ENCODE assay signal across 15 mouse cellular contexts in genomic region chr10:70077452-70077851, GRCm38 (mm10). TPM values are rescaled to one million over a fixed set of nuclear protein-coding genes. Genes with fewer than 3 reads are reported as not detected.
DNase-seq lines count a peak whose midpoint lies in the region; ATAC-seq and TF ChIP-seq lines count a peak whose summit lies in the region.
"Had no signal": no experiment of that assay in that cellular context is flagged by ENCODE, and none has a peak within 500 bp of the region (broad histone marks: within the 10 kb centered on the region; RNA-seq: fewer than 3 reads in every experiment).

No protein-coding gene starts in this region.

- no peak overlapping the region for H3K4me2 ChIP-seq in forebrain, embryonic 14.5 days (ENCODE audit: low read length)
- no peak overlapping the region for H3K4me2 ChIP-seq in forebrain, embryonic 11.5 days (ENCODE audit: low read depth, low read length, severe bottlenecking)
- no peak overlapping the region for H3K4me2 ChIP-seq in forebrain, postnatal 0 days (ENCODE audit: low read depth)
- no peak overlapping the region for H3K4me2 ChIP-seq in midbrain, embryonic 16.5 days (ENCODE audit: low read length)
- H3K4me2 ChIP-seq: embryonic facial prominence, embryonic 13.5 days had no signal

- no peaks in the 10 kb centered on the region for H3K36me3 ChIP-seq in forebrain, embryonic 14.5 days (ENCODE audit: control insufficient read depth, insufficient read depth, low read length)
- H3K36me3 ChIP-seq in forebrain, embryonic 11.5 days (ENCODE audit: control insufficient read depth, insufficient read depth, low read length) = no peaks in the 10 kb centered on the region
- H3K36me3 ChIP-seq in forebrain, postnatal 0 days (ENCODE audit: insufficient read depth) = no peaks in the 10 kb centered on the region
- H3K36me3 ChIP-seq in midbrain, embryonic 16.5 days (ENCODE audit: control insufficient read depth, insufficient read depth, low read length) = no peaks in the 10 kb centered on the region
- H3K36me3 ChIP-seq: embryonic facial prominence, embryonic 13.5 days had no signal

- H3K27ac ChIP-seq in forebrain, embryonic 14.5 days (ENCODE audit: low read depth, low read length) = 0 out of 2 replicates have a peak overlapping the region, but pooled peaks have one; percentile 2
- H3K27ac ChIP-seq in forebrain, embryonic 11.5 days (ENCODE audit: low read depth, low read length) = no peak overlapping the region
- H3K27ac ChIP-seq in forebrain, postnatal 0 days (ENCODE audit: low read depth, low read length) = peak overlapping the region; percentile 62
- peak overlapping the region; percentile 60 for H3K27ac ChIP-seq in midbrain, embryonic 16.5 days (ENCODE audit: low read length)
- H3K27ac ChIP-seq: embryonic facial prominence, embryonic 13.5 days had no signal

- peak; percentile 80 for DNase-seq in forebrain, embryonic 14.5 days (ENCODE audit: low spot score)
- no peak for DNase-seq in forebrain, embryonic 11.5 days (ENCODE audit: low spot score)
- peak; percentile 31 for DNase-seq in left cerebral cortex, adult 11 months (ENCODE audit: low spot score)
- no peak for DNase-seq in left cerebral cortex, postnatal 10 days (ENCODE audit: extremely low spot score in 1 of 2, low spot score in 2 of 2)
- peak; percentile 65 for DNase-seq in forebrain, postnatal 0 days
- no peak for DNase-seq in spleen, adult 12 weeks (ENCODE audit: low spot score)
- no peak for DNase-seq in lung, postnatal 14 days
- DNase-seq: adrenal gland, postnatal 10 days; cerebellum, postnatal 25 days; layer of hippocampus, postnatal 36 days; liver; lung, adult 2 months; thymus, adult 2 months had no signal

- no peaks in the 10 kb centered on the region for H3K9me3 ChIP-seq in forebrain, embryonic 14.5 days (replicated peaks; ENCODE audit: control insufficient read depth, low read length)
- H3K9me3 ChIP-seq in forebrain, embryonic 11.5 days (ENCODE audit: control insufficient read depth, low read length) = no peaks in the 10 kb centered on the region
- H3K9me3 ChIP-seq in forebrain, postnatal 0 days (ENCODE audit: low read length) = no peaks in the 10 kb centered on the region
- H3K9me3 ChIP-seq in midbrain, embryonic 16.5 days (replicated peaks; ENCODE audit: control insufficient read depth, low read length, poor library complexity, severe bottlenecking) = no peaks in the 10 kb centered on the region
- H3K9me3 ChIP-seq: embryonic facial prominence, embryonic 13.5 days had no signal

- whole genome bisulfite sequencing in forebrain, embryonic 14.5 days = 60% methylated on average over 4 of the region's 4 CpGs
- WGBS in forebrain, embryonic 11.5 days = 76% methylated on average over 4 of the region's 4 CpGs
- 37% methylated on average over 4 of the region's 4 CpGs for WGBS in forebrain, postnatal 0 days
- WGBS in midbrain, embryonic 16.5 days = 35% methylated on average over 4 of the region's 4 CpGs

- H3K4me1 ChIP-seq in forebrain, embryonic 14.5 days (ENCODE audit: control insufficient read depth, insufficient read depth, low read length) = no peaks in the 10 kb centered on the region
- H3K4me1 ChIP-seq in forebrain, embryonic 11.5 days (replicated peaks; ENCODE audit: control insufficient read depth, insufficient read depth, low read length) = no peaks in the 10 kb centered on the region
- peaks cover 7% of the 10 kb centered on the region; the same call in 1 of the 2 replicates for H3K4me1 ChIP-seq in forebrain, postnatal 0 days (ENCODE audit: insufficient read depth)
- peaks cover 8% of the 10 kb centered on the region; the same call in 1 of the 2 replicates for H3K4me1 ChIP-seq in midbrain, embryonic 16.5 days (ENCODE audit: control insufficient read depth, insufficient read depth, low read length)
- H3K4me1 ChIP-seq: embryonic facial prominence, embryonic 13.5 days had no signal

- no peaks in the 10 kb centered on the region for H3K27me3 ChIP-seq in forebrain, embryonic 14.5 days (replicated peaks; ENCODE audit: control insufficient read depth, insufficient read depth, low read length)
- H3K27me3 ChIP-seq in forebrain, embryonic 11.5 days (ENCODE audit: control insufficient read depth, insufficient read depth, low read length) = no peaks in the 10 kb centered on the region
- no peaks in the 10 kb centered on the region for H3K27me3 ChIP-seq in forebrain, postnatal 0 days (ENCODE audit: insufficient read depth, low read length)
- H3K27me3 ChIP-seq in midbrain, embryonic 16.5 days (ENCODE audit: control insufficient read depth, insufficient read depth, low read depth, low read length) = no peaks in the 10 kb centered on the region
- H3K27me3 ChIP-seq: embryonic facial prominence, embryonic 13.5 days had no signal

- TF ChIP-seq CTCF in forebrain, postnatal 0 days (IDR thresholded peaks at IDR 0.05; ENCODE audit: low read depth) = no peak

- peak; percentile 50; the same call in 1 of the 2 replicates for ATAC-seq in forebrain, embryonic 14.5 days
- no peak for ATAC-seq in forebrain, embryonic 11.5 days (replicated peaks; ENCODE audit: low FRiP score)
- peak; percentile 86 for ATAC-seq in forebrain, postnatal 0 days
- peak; percentile 90 for ATAC-seq in midbrain, embryonic 16.5 days

- no peak overlapping the region for H3K9ac ChIP-seq in forebrain, embryonic 14.5 days (ENCODE audit: low read length)
- no peak overlapping the region for H3K9ac ChIP-seq in forebrain, embryonic 11.5 days (ENCODE audit: low read length)
- H3K9ac ChIP-seq in forebrain, postnatal 0 days = no peak overlapping the region
- no peak overlapping the region for H3K9ac ChIP-seq in midbrain, embryonic 16.5 days (ENCODE audit: low read depth, low read length)
- H3K9ac ChIP-seq: embryonic facial prominence, embryonic 13.5 days had no signal

- intact Hi-C loops in left cerebral cortex, postnatal 10 days (cut with DNase I) = no loop called here

- no peak overlapping the region for H3K4me3 ChIP-seq in forebrain, embryonic 14.5 days (ENCODE audit: low read depth, low read length)
- no peak overlapping the region for H3K4me3 ChIP-seq in forebrain, embryonic 11.5 days (ENCODE audit: low read depth, low read length)
- H3K4me3 ChIP-seq in forebrain, postnatal 0 days (ENCODE audit: low read depth, low read length) = no peak overlapping the region
- no peak overlapping the region for H3K4me3 ChIP-seq in midbrain, embryonic 16.5 days (ENCODE audit: low read depth, low read length)
- H3K4me3 ChIP-seq: embryonic facial prominence, embryonic 13.5 days had no signal

RNA-seq across cellular contexts. Expression of gene Ccdc6, which starts 19.5 kb away (rescaled TPM):
- polyA plus RNA-seq in forebrain, embryonic 14.5 days (2014; fragmentation: Nextera tagmentation; extraction: Ambion mirVana) = 22.8 and 25.8 TPM in 2 replicates
- polyA plus RNA-seq in forebrain, embryonic 11.5 days (2014; fragmentation: Nextera tagmentation; extraction: Ambion mirVana) = 17.6 and 19.4 TPM in 2 replicates
- 10 to 100 TPM; 56.2 to 62.9 TPM for total RNA-seq in left cerebral cortex, postnatal 10 days (2021)
- total RNA-seq in forebrain, postnatal 0 days (2014; rRNA removed) = 24.4 and 34.2 TPM in 2 replicates
- 16.1 and 20.8 TPM in 2 replicates for polyA plus RNA-seq in forebrain, postnatal 0 days (2015; fragmentation: Nextera tagmentation; extraction: Ambion mirVana)
- 22.1 and 26.1 TPM in 2 replicates for polyA plus RNA-seq in midbrain, embryonic 16.5 days (2015; fragmentation: Nextera tagmentation; extraction: Ambion mirVana)

Comparison
In these comparisons a context has a peak if more than half of its experiments do, and no peak if none do; other contexts are left out.
1. DNase-seq: peak in forebrain, embryonic 14.5 days (single experiment), left cerebral cortex, adult 11 months (single experiment) and forebrain, postnatal 0 days (single experiment); none in forebrain, embryonic 11.5 days (single experiment), left cerebral cortex, postnatal 10 days (0 of 2), spleen, adult 12 weeks (single experiment) and lung, postnatal 14 days (single experiment).